Mouse (Mus musculus): ENCODE data around the gene Raf1. TPM values are rescaled to one million over a fixed set of nuclear protein-coding genes. Genes with fewer than 3 reads are reported as not detected.
A peak's percentile ranks its signal among the peaks of the same experiment; 100 is the strongest.
"Not testable (repeated sequence)": the region's sequence is repeated elsewhere in the genome, so short reads cannot be mapped to it uniquely, and the experiment has no call there.

Raf1 gene
- total RNA-seq, 2 experiments from 2014 or later, result 28.4 to 36.5 TPM

DNA sequence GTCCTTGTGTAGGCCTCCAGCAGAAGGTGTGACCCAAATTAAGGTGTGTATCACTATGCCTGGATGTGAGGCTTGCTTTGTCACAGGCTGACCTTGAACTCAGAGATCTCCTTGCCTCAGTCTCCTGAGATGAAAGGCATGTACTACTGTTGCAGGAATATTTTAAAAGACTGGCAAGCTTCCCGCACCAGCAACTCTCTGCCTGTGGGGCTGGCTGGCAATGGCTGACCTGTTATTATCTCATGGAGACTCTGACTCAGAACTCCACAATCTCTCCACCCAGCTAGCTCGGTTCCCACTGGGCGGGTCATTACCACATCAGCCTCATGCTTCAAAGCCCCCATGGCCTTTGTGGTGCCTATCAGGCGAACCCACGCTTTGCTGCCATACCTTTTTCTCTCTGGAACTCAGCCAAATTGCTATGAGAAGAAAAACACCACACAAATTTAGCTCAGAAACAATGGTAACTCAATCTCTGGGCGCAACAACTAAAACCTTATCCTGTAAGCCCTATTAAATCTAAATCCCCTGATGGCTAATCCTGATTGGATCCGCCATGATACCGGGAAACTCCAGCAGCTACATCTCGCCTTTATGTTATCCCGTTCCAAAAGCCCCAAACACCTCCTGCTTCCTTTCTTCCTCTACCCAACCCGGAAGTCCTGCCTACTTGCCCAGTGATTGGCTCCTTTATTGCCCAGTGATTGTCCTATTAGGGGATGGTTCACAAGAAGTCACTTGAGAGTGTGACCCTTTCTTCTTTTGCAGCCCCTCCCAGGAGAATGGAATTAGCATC is 8.6 kb upstream of the Raf1 start:
- 0 out of 2 replicates have a peak, but pooled peaks have one; percentile 54 for ATAC-seq (replicated peaks; ENCODE audit: low FRiP score, poor library complexity, severe bottlenecking)

- ATAC-seq (replicated peaks; ENCODE audit: low FRiP score, poor library complexity, severe bottlenecking), result no peak
These were observed 7.8 kb upstream of the Raf1 start for GRCm38 (mm10) chr6:115684271-115684670.

DNA sequence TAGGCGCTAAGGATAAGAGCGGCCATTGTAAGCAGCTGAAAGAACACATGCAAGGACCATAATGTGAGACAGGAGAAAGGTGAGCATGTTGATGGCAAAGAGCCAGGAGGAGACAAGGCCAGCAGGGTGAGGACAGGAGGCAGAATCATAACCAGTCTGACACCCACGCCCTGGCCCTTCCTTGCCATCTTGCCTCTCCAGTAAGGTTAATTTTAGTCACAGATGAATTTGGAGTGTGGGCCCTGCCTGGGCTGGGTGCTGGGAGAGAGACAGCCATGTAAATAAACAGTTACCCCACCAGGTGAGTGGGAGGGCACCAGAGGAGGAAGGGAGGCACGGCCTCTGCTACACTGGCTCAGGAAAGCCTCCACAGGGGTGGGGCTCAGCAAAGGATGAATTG is 4.6 kb upstream of the Raf1 start:
- no peak for ATAC-seq (replicated peaks; ENCODE audit: low FRiP score, poor library complexity, severe bottlenecking)

DNA sequence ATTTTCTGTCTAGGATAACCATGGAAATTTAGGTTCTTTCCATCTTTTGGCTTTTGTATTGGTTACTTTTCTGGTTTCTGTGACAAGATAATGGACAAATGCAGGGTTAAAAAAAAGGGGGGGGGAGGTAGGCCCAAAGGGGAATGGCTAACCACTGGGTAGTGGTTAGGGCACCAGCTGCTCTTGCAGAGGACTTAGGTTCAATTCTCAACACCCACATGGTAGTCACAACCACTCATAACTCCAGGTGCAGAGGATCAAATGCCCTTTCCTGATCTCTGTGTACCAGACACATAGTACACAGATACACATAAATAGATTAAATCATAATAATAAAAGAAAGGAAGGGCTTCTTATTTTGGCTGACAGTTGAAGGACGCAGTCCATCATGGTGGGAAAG is 1.6 kb upstream of the Raf1 start:
- no peak for ATAC-seq (replicated peaks; ENCODE audit: low FRiP score, poor library complexity, severe bottlenecking)

- no peak for ATAC-seq (replicated peaks; ENCODE audit: low FRiP score, poor library complexity, severe bottlenecking)
These were observed 1.0 kb upstream of the Raf1 start for GRCm38 (mm10) chr6:115677441-115677840.

- peak; percentile 48 for ATAC-seq (replicated peaks; ENCODE audit: low FRiP score, poor library complexity, severe bottlenecking)
These were observed 713 bp downstream of the Raf1 start for GRCm38 (mm10) chr6:115675508-115676336.

DNA sequence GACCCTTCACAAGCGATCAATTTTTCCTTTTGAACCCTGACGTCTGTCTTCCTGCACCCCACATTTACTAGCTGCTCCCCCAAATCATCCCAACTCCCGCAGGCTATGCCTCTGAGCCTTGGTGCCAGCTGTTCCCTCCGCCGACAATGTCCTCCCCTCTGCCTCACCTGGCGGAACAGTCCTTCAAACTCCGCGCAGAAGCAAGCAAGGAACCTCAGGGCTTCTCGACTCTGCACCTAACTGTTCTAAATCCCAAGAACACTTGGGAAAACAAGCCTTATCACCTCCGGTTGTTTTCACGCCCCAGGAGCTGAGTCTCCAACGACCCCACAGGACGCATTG is 1.3 kb downstream of the Raf1 start:
- ATAC-seq (replicated peaks; ENCODE audit: low FRiP score, poor library complexity, severe bottlenecking), result 0 out of 2 replicates have a peak, but pooled peaks have one; percentile 19

- no peak for ATAC-seq (replicated peaks; ENCODE audit: low FRiP score, poor library complexity, severe bottlenecking)
These were observed 2.1 kb downstream of the Raf1 start for GRCm38 (mm10) chr6:115674316-115674715.

DNA sequence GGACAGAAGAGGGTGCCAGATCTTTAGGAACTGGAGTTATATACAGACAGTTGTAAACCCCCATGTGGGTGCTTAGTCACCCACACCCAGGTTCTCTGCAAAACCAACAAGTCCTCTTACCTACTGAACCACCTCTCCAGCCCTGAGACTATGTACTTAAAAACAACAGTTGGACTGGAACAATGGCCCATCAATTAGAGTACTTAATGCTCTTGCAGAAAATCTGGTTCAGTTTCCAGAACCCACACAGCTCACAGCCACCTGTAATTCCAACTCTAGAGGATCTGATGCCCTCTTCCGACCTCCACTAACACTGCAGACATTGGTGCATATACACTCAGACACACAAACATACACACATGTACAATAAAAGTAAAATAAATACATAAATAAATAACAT is 3.7 kb downstream of the Raf1 start:
- ATAC-seq (replicated peaks; ENCODE audit: low FRiP score, poor library complexity, severe bottlenecking), result no peak

- no peak for ATAC-seq (replicated peaks; ENCODE audit: low FRiP score, poor library complexity, severe bottlenecking)
These were observed 9.8 kb downstream of the Raf1 start for GRCm38 (mm10) chr6:115666641-115667040.

- no peak for ATAC-seq (replicated peaks; ENCODE audit: low FRiP score, poor library complexity, severe bottlenecking)
These were observed 12.2 kb downstream of the Raf1 start for GRCm38 (mm10) chr6:115664268-115664667.

- no peak for ATAC-seq (replicated peaks; ENCODE audit: low FRiP score, poor library complexity, severe bottlenecking)
These were observed 17.6 kb downstream of the Raf1 start for GRCm38 (mm10) chr6:115658802-115659201.

DNA sequence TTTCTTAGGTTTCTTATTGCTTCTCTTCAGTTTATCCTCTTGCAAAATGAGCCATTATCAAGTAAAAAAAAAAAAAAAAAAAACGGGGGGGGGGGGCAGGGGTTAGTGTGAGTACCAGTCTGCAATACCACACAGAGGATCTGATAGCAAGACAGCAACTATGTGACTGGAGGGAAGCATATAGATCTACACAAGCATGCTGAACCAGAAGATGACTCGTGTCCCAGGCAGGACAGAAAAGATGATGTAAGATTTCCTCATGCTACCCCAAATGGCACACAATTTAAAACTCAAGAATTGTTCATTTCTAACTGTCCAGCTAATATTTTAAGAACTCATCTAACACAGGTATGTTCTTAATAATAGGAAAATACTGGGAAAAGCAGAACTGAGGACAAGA is 22.5 kb downstream of the Raf1 start:
- no peak for ATAC-seq (replicated peaks; ENCODE audit: low FRiP score, poor library complexity, severe bottlenecking)

DNA sequence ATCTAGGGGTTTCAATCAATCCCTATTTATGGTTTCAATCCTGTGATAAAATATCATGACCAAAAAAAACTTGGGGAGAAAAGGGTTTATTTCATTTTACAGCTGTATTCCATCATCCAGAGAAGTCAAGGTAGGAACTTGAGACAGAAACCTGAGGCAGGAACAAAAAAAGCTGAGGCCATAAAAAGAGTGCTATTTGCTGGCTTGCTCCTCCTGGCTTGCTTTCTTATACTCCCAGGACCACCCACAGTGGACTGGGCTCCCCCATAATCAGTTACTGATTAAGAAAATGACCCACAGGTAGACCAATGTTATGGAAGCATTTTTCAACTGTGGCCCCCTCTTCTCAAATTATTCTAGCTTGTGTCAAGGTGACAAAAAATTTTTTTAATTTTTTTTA is 24.7 kb downstream of the Raf1 start:
- no peak for ATAC-seq (replicated peaks; ENCODE audit: low FRiP score, poor library complexity, severe bottlenecking)

DNA sequence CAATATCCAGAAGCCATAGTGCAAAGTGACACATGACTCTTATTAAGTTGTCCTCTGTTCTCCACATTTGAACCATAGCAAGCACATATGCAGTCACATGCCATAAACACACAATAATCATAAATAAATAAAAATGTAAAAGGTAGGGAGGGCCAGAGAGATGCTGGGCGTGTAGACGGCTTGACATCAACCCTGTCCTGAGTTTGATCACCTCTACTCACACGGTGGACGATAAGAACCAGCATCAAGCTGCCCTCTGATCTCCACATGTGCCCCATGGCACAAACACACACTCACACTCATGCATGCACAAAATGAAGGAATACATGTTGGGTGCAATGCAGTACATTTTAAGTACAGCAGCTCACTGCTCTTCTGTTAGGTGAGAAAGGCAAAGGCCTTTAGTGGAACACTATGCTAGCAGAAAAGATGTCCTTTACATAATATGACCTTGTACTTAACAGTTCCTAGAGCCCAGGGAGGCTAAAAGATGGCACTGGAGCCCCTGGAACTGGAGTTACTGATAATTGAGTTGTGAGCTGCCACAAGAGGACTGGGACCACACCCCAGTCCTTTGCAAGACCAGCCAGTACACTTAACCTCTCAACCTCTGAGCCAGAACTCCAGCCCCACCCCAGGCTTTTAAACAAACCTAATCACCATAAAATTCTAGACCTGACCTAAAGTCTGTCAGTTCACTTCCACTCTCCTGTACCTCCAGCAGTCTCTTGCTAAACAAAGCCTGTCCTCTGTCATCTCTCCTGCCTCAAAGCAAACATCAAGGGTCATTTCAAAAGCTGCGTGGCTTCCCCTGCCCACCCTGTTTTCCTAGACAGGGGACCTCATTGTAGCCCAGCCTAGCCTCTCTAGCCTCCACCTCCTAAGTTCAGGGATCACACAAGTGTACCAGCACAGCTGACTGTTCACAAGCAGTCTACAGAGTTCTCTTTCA is 25.7 kb downstream of the Raf1 start:
- ATAC-seq (replicated peaks; ENCODE audit: low FRiP score, poor library complexity, severe bottlenecking), result peak; percentile 84

DNA sequence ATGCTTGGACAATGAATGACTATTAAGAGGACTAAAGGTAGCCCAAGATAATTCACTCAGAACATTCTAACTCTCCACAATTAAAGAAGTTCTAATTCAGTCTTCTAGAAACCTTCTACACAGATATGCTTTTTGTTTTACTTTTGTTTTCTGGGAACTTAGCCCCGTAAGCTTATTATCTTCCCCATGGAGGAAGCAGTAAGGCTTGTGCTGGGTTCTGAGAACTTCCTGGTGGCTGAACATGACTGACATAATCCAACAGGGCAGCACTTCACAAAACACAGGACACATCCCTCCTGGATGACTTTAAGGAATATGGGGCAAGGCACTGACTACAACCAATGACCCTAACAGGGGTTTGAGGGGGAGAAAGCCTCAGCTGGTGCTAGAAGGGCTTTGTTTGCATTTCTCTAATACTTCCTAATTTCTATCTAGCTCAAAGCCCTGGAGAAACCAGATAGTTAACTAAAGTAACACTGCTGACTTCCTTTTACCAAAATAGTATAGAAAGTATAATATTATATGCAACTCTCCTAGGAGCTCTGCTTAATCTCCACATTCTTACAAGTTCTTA is 26.6 kb downstream of the Raf1 start:
- ATAC-seq (replicated peaks; ENCODE audit: low FRiP score, poor library complexity, severe bottlenecking), result no peak

GRCm38 (mm10) chr6:115643315-115643714 is 33.1 kb downstream of the Raf1 start:
- ATAC-seq (replicated peaks; ENCODE audit: low FRiP score, poor library complexity, severe bottlenecking), result no peak

DNA sequence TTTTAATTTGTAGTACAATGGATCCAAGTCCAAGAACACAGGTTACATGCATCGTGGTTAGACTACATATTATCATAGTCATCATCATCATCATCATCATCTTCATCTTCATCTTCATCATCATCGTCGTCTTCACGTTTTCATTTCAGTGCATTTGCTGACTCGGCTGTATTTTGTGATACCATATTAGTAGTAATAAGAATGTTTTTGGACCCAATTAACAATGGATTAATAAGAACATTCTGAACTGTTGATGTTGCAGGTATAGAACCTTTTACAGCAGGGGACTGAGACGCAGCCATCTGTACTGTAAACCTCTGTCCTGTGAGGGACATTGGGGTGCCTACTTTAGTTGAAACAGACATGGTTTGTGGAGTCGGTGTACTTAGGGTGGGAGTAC is 38.2 kb downstream of the Raf1 start:
- not testable (repeated sequence) for ATAC-seq (replicated peaks; ENCODE audit: low FRiP score, poor library complexity, severe bottlenecking)

GRCm38 (mm10) chr6:115634015-115634414 is 42.4 kb downstream of the Raf1 start:
- no peak for ATAC-seq (replicated peaks; ENCODE audit: low FRiP score, poor library complexity, severe bottlenecking)

Data from erythroblast, adult 5-6 weeks (primary cell).